Mouse (Mus musculus): ENCODE data around the gene Phactr1. TPM values are rescaled to one million over a fixed set of nuclear protein-coding genes. Genes with fewer than 3 reads are reported as not detected.

Phactr1 gene
- polyA plus RNA-seq, 1 experiment from 2014 or later, result 0.61 TPM

GRCm38 (mm10) chr13:43152005-43152520 is 471.6 kb downstream of the Phactr1 start:
- H3K36me3 ChIP-seq (ENCODE audit: control insufficient read depth, insufficient read depth), result no peaks in the 10 kb centered on the region
- WGBS (ENCODE audit: insufficient replicate concordance), result 79% methylated on average over 14 of the region's 14 CpGs
- H3K27ac ChIP-seq (ENCODE audit: low read length), result no peak overlapping the region
- no peak overlapping the region for H3K4me2 ChIP-seq (ENCODE audit: low read depth, low read length)
- H3K27me3 ChIP-seq (ENCODE audit: control insufficient read depth, insufficient read depth, low read depth, low read length), result no peaks in the 10 kb centered on the region
- no peaks in the 10 kb centered on the region for H3K9me3 ChIP-seq (replicated peaks; ENCODE audit: control insufficient read depth, low read length)
- no peak overlapping the region for H3K4me3 ChIP-seq (ENCODE audit: low read depth, low read length)
- H3K4me1 ChIP-seq (ENCODE audit: control insufficient read depth, low read depth, low read length), result no peaks in the 10 kb centered on the region
- no peak for ATAC-seq (ENCODE audit: low read depth)
- no peak overlapping the region for H3K9ac ChIP-seq (ENCODE audit: low read depth, low read length)

GRCm38 (mm10) chr13:43157370-43157769 is 476.9 kb downstream of the Phactr1 start:
- Histone ChIP-seq H3K36me3 (ENCODE audit: control insufficient read depth, insufficient read depth) (no peaks in the 10 kb centered on the region), H3K4me2 (ENCODE audit: low read depth, low read length) (no peak overlapping the region), H3K4me3 (ENCODE audit: low read depth, low read length) (no peak overlapping the region), H3K9me3 (replicated peaks; ENCODE audit: control insufficient read depth, low read length) (no peaks in the 10 kb centered on the region), H3K9ac (ENCODE audit: low read depth, low read length) (no peak overlapping the region), H3K27ac (ENCODE audit: low read length) (no peak overlapping the region), H3K4me1 (ENCODE audit: control insufficient read depth, low read depth, low read length) (no peaks in the 10 kb centered on the region), H3K27me3 (ENCODE audit: control insufficient read depth, insufficient read depth, low read depth, low read length) (no peaks in the 10 kb centered on the region)
- WGBS (ENCODE audit: insufficient replicate concordance), result 62% methylated on average over 5 of the region's 5 CpGs
- no peak for ATAC-seq (ENCODE audit: low read depth)

- WGBS (ENCODE audit: insufficient replicate concordance), result 78% methylated on average over 5 of the region's 5 CpGs
- H3K9ac ChIP-seq (ENCODE audit: low read depth, low read length), result no peak overlapping the region
- no peak overlapping the region for H3K4me2 ChIP-seq (ENCODE audit: low read depth, low read length)
- no peaks in the 10 kb centered on the region for H3K36me3 ChIP-seq (ENCODE audit: control insufficient read depth, insufficient read depth)
- H3K27ac ChIP-seq (ENCODE audit: low read length), result no peak overlapping the region
- H3K4me1 ChIP-seq (ENCODE audit: control insufficient read depth, low read depth, low read length), result no peaks in the 10 kb centered on the region
- no peaks in the 10 kb centered on the region for H3K9me3 ChIP-seq (replicated peaks; ENCODE audit: control insufficient read depth, low read length)
- H3K27me3 ChIP-seq (ENCODE audit: control insufficient read depth, insufficient read depth, low read depth, low read length), result no peaks in the 10 kb centered on the region
- H3K4me3 ChIP-seq (ENCODE audit: low read depth, low read length), result no peak overlapping the region
- no peak for ATAC-seq (ENCODE audit: low read depth)
Observed at GRCm38 (mm10) chr13:43158281-43158680, 477.9 kb downstream of the Phactr1 start.

GRCm38 (mm10) chr13:43159429-43159828 is 479.0 kb downstream of the Phactr1 start:
- Histone ChIP-seq H3K36me3 (ENCODE audit: control insufficient read depth, insufficient read depth) (no peaks in the 10 kb centered on the region), H3K27ac (ENCODE audit: low read length) (no peak overlapping the region), H3K4me1 (ENCODE audit: control insufficient read depth, low read depth, low read length) (no peaks in the 10 kb centered on the region), H3K27me3 (ENCODE audit: control insufficient read depth, insufficient read depth, low read depth, low read length) (no peaks in the 10 kb centered on the region), H3K4me2 (ENCODE audit: low read depth, low read length) (no peak overlapping the region), H3K9ac (ENCODE audit: low read depth, low read length) (no peak overlapping the region), H3K9me3 (replicated peaks; ENCODE audit: control insufficient read depth, low read length) (no peaks in the 10 kb centered on the region), H3K4me3 (ENCODE audit: low read depth, low read length) (no peak overlapping the region)
- ATAC-seq (ENCODE audit: low read depth), result no peak
- WGBS (ENCODE audit: insufficient replicate concordance), result 69% methylated on average over 3 of the region's 3 CpGs

GRCm38 (mm10) chr13:43167721-43168120 is 487.3 kb downstream of the Phactr1 start:
- no peak overlapping the region for H3K9ac ChIP-seq (ENCODE audit: low read depth, low read length)
- whole genome bisulfite sequencing (ENCODE audit: insufficient replicate concordance), result 68% methylated on average over 9 of the region's 9 CpGs
- peaks cover 9% of the 10 kb centered on the region for H3K4me1 ChIP-seq (ENCODE audit: control insufficient read depth, low read depth, low read length)
- no peaks in the 10 kb centered on the region for H3K36me3 ChIP-seq (ENCODE audit: control insufficient read depth, insufficient read depth)
- H3K4me2 ChIP-seq (ENCODE audit: low read depth, low read length), result no peak overlapping the region
- no peak overlapping the region for H3K27ac ChIP-seq (ENCODE audit: low read length)
- no peak for ATAC-seq (ENCODE audit: low read depth)
- H3K27me3 ChIP-seq (ENCODE audit: control insufficient read depth, insufficient read depth, low read depth, low read length), result no peaks in the 10 kb centered on the region
- H3K4me3 ChIP-seq (ENCODE audit: low read depth, low read length), result no peak overlapping the region
- H3K9me3 ChIP-seq (replicated peaks; ENCODE audit: control insufficient read depth, low read length), result no peaks in the 10 kb centered on the region

- H3K36me3 ChIP-seq (ENCODE audit: control insufficient read depth, insufficient read depth), result no peaks in the 10 kb centered on the region
- peak within 1 kb of the TSS; percentile 43; the same call in 1 of the 2 replicates for H3K27ac ChIP-seq (ENCODE audit: low read length)
- peak; percentile 98 for ATAC-seq (ENCODE audit: low read depth)
- WGBS (ENCODE audit: insufficient replicate concordance), result under 1% methylated on average over 48 of the region's 48 CpGs
- no peaks in the 10 kb centered on the region for H3K27me3 ChIP-seq (ENCODE audit: control insufficient read depth, insufficient read depth, low read depth, low read length)
- peak within 1 kb of the TSS; percentile 86 for H3K4me2 ChIP-seq (ENCODE audit: low read depth, low read length)
- H3K4me1 ChIP-seq (ENCODE audit: control insufficient read depth, low read depth, low read length), result peaks cover 11% of the 10 kb centered on the region
- H3K9me3 ChIP-seq (replicated peaks; ENCODE audit: control insufficient read depth, low read length), result no peaks in the 10 kb centered on the region
- peak within 1 kb of the TSS; percentile 78 for H3K4me3 ChIP-seq (ENCODE audit: low read depth, low read length)
- H3K9ac ChIP-seq (ENCODE audit: low read depth, low read length), result peak within 1 kb of the TSS; percentile 79
Observed at GRCm38 (mm10) chr13:43171020-43171710, 490.7 kb downstream of the Phactr1 start, which contains the start of gene Tbc1d7. Gene Tbc1d7, minus strand, starts transcription at chr13:43171501.

GRCm38 (mm10) chr13:43172036-43172713 is 491.8 kb downstream of the Phactr1 start:
- peak overlapping the region; percentile 86 for H3K4me2 ChIP-seq (ENCODE audit: low read depth, low read length)
- 33% methylated on average over 14 of the region's 14 CpGs for WGBS (ENCODE audit: insufficient replicate concordance)
- H3K9me3 ChIP-seq (replicated peaks; ENCODE audit: control insufficient read depth, low read length), result no peaks in the 10 kb centered on the region
- no peaks in the 10 kb centered on the region for H3K36me3 ChIP-seq (ENCODE audit: control insufficient read depth, insufficient read depth)
- peak overlapping the region; percentile 17; the same call in 1 of the 2 replicates for H3K9ac ChIP-seq (ENCODE audit: low read depth, low read length)
- H3K27me3 ChIP-seq (ENCODE audit: control insufficient read depth, insufficient read depth, low read depth, low read length), result no peaks in the 10 kb centered on the region
- no peak overlapping the region for H3K27ac ChIP-seq (ENCODE audit: low read length)
- no peak for ATAC-seq (ENCODE audit: low read depth)
- peak overlapping the region; percentile 78 for H3K4me3 ChIP-seq (ENCODE audit: low read depth, low read length)
- peaks cover 11% of the 10 kb centered on the region for H3K4me1 ChIP-seq (ENCODE audit: control insufficient read depth, low read depth, low read length)

GRCm38 (mm10) chr13:43173262-43173661 is 492.8 kb downstream of the Phactr1 start:
- Histone ChIP-seq H3K4me3 (ENCODE audit: low read depth, low read length) (no peak overlapping the region), H3K27me3 (ENCODE audit: control insufficient read depth, insufficient read depth, low read depth, low read length) (no peaks in the 10 kb centered on the region), H3K9ac (ENCODE audit: low read depth, low read length) (no peak overlapping the region), H3K27ac (ENCODE audit: low read length) (no peak overlapping the region), H3K36me3 (ENCODE audit: control insufficient read depth, insufficient read depth) (no peaks in the 10 kb centered on the region), H3K9me3 (replicated peaks; ENCODE audit: control insufficient read depth, low read length) (no peaks in the 10 kb centered on the region), H3K4me1 (ENCODE audit: control insufficient read depth, low read depth, low read length) (peaks cover 11% of the 10 kb centered on the region), H3K4me2 (ENCODE audit: low read depth, low read length) (no peak overlapping the region)
- 10% methylated on average over 9 of the region's 9 CpGs for WGBS (ENCODE audit: insufficient replicate concordance)
- no peak for ATAC-seq (ENCODE audit: low read depth)

GRCm38 (mm10) chr13:43176676-43177075 is 496.3 kb downstream of the Phactr1 start:
- Histone ChIP-seq H3K9ac (ENCODE audit: low read depth, low read length) (no peak overlapping the region), H3K4me2 (ENCODE audit: low read depth, low read length) (no peak overlapping the region), H3K4me1 (ENCODE audit: control insufficient read depth, low read depth, low read length) (peaks cover 23% of the 10 kb centered on the region), H3K27ac (ENCODE audit: low read length) (no peak overlapping the region), H3K36me3 (ENCODE audit: control insufficient read depth, insufficient read depth) (no peaks in the 10 kb centered on the region), H3K27me3 (ENCODE audit: control insufficient read depth, insufficient read depth, low read depth, low read length) (no peaks in the 10 kb centered on the region), H3K9me3 (replicated peaks; ENCODE audit: control insufficient read depth, low read length) (no peaks in the 10 kb centered on the region), H3K4me3 (ENCODE audit: low read depth, low read length) (no peak overlapping the region)
- ATAC-seq (ENCODE audit: low read depth), result no peak
- 68% methylated on average over 3 of the region's 3 CpGs for WGBS (ENCODE audit: insufficient replicate concordance)
